8 mouse cellular contexts compared by ENCODE assay signal in the genomic region with DNA sequence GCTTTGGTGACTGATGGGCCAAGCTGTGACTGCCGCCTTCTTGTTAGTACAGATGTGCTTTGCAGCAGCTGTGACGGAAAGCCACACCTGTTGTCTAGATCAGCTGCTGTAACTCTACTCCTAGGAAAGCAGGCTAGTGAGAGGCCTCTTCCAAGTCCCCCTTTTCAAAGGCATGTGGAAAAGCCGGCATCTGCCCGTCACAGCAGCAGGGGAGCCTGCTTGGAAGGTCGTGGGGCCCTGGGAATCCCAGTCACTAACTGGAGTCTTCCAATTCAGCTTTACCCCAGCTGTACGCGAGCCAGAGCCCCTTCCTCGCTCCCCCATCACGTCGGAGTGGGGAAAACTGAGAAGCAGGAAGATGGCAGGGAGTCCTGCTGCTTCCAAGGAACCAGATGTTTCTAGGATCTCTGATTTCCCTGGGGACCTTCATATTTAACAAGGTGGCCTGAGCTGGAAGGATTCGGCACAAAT. TPM values are rescaled to one million over a fixed set of nuclear protein-coding genes. Genes with fewer than 3 reads are reported as not detected.
DNase-seq lines count a peak whose midpoint lies in the region; ATAC-seq and TF ChIP-seq lines count a peak whose summit lies in the region.

No protein-coding gene starts in this region.

- H3K9me3 ChIP-seq in liver, embryonic 11.5 days (ENCODE audit: control insufficient read depth, low read length) = no peaks in the 10 kb centered on the region
- no peaks in the 10 kb centered on the region for H3K9me3 ChIP-seq in liver, postnatal 0 days (ENCODE audit: low read length)
- no peaks in the 10 kb centered on the region for H3K9me3 ChIP-seq in forebrain, embryonic 12.5 days
- H3K9me3 ChIP-seq in limb, embryonic 11.5 days (ENCODE audit: control insufficient read depth, low read length) = no peaks in the 10 kb centered on the region
- H3K9me3 ChIP-seq in stomach, embryonic 16.5 days (replicated peaks; ENCODE audit: control insufficient read depth, low read length) = no peaks in the 10 kb centered on the region

- H3K36me3 ChIP-seq in liver, embryonic 11.5 days (ENCODE audit: control insufficient read depth, insufficient read depth, low read length) = no peaks in the 10 kb centered on the region
- no peaks in the 10 kb centered on the region for H3K36me3 ChIP-seq in liver, postnatal 0 days (replicated peaks; ENCODE audit: insufficient read depth, low read length)
- H3K36me3 ChIP-seq in forebrain, embryonic 12.5 days (replicated peaks) = no peaks in the 10 kb centered on the region
- H3K36me3 ChIP-seq in limb, embryonic 11.5 days (ENCODE audit: control insufficient read depth, insufficient read depth, low read length) = no peaks in the 10 kb centered on the region
- no peaks in the 10 kb centered on the region for H3K36me3 ChIP-seq in stomach, embryonic 16.5 days (ENCODE audit: control insufficient read depth, insufficient read depth, low read length)

- no peak overlapping the region for H3K9ac ChIP-seq in liver, embryonic 11.5 days (ENCODE audit: low read depth, low read length)
- no peak overlapping the region for H3K9ac ChIP-seq in liver, postnatal 0 days (replicated peaks)
- no peak overlapping the region for H3K9ac ChIP-seq in forebrain, embryonic 12.5 days
- H3K9ac ChIP-seq in limb, embryonic 11.5 days (ENCODE audit: low read length) = 0 out of 2 replicates have a peak overlapping the region, but pooled peaks have one; percentile 12
- peak overlapping the region; percentile 39; the same call in 1 of the 2 replicates for H3K9ac ChIP-seq in stomach, embryonic 16.5 days (ENCODE audit: low read length)

- H3K4me2 ChIP-seq in liver, embryonic 11.5 days = peak overlapping the region; percentile 73
- H3K4me2 ChIP-seq in liver, postnatal 0 days (ENCODE audit: low read depth, low read length) = no peak overlapping the region
- peak overlapping the region; percentile 61 for H3K4me2 ChIP-seq in forebrain, embryonic 12.5 days
- H3K4me2 ChIP-seq in limb, embryonic 11.5 days (ENCODE audit: low read depth, severe bottlenecking) = peak overlapping the region; percentile 56
- peak overlapping the region; percentile 65 for H3K4me2 ChIP-seq in stomach, embryonic 16.5 days (ENCODE audit: low read depth, low read length)

- WGBS in liver, embryonic 11.5 days = 39% methylated on average over 11 of the region's 11 CpGs
- WGBS in liver, postnatal 0 days (ENCODE audit: insufficient replicate concordance) = 48% methylated on average over 11 of the region's 11 CpGs
- 7% methylated on average over 11 of the region's 11 CpGs for WGBS in forebrain, embryonic 12.5 days
- 3% methylated on average over 11 of the region's 11 CpGs for WGBS in limb, embryonic 11.5 days
- WGBS in stomach, embryonic 16.5 days = 20% methylated on average over 11 of the region's 11 CpGs

- 0 out of 2 replicates have a peak overlapping the region, but pooled peaks have one; percentile 39 for H3K4me3 ChIP-seq in liver, embryonic 11.5 days (ENCODE audit: low read depth, low read length)
- H3K4me3 ChIP-seq in liver, postnatal 0 days (ENCODE audit: low read depth, low read length) = no peak overlapping the region
- H3K4me3 ChIP-seq in forebrain, embryonic 12.5 days (replicated peaks) = 0 out of 2 replicates have a peak overlapping the region, but pooled peaks have one; percentile 35
- H3K4me3 ChIP-seq in limb, embryonic 11.5 days (ENCODE audit: low read depth, low read length) = 0 out of 2 replicates have a peak overlapping the region, but pooled peaks have one; percentile 23
- no peak overlapping the region; the same call in 1 of the 2 replicates for H3K4me3 ChIP-seq in stomach, embryonic 16.5 days (replicated peaks; ENCODE audit: low read length)

- TF ChIP-seq EP300 in liver, postnatal 0 days (IDR thresholded peaks at IDR 0.05; ENCODE audit: low read depth) = no peak

- H3K27me3 ChIP-seq in liver, embryonic 11.5 days (replicated peaks; ENCODE audit: control insufficient read depth, insufficient read depth, low read length) = peaks cover 6% of the 10 kb centered on the region; the same call in 1 of the 2 replicates
- H3K27me3 ChIP-seq in liver, postnatal 0 days (ENCODE audit: insufficient read depth, low read length) = 0 out of 2 replicates have a peak, but pooled peaks cover 2% of the 10 kb centered on the region
- peaks cover 33% of the 10 kb centered on the region; the same call in 1 of the 2 replicates for H3K27me3 ChIP-seq in forebrain, embryonic 12.5 days
- no peaks in the 10 kb centered on the region for H3K27me3 ChIP-seq in limb, embryonic 11.5 days (ENCODE audit: control insufficient read depth, insufficient read depth, low read length)
- no peaks in the 10 kb centered on the region for H3K27me3 ChIP-seq in stomach, embryonic 16.5 days (ENCODE audit: control insufficient read depth, insufficient read depth, low read length)

- no peak for TF ChIP-seq CTCF in liver, postnatal 0 days (IDR thresholded peaks at IDR 0.05; ENCODE audit: low read depth)

- peaks cover 23% of the 10 kb centered on the region for H3K4me1 ChIP-seq in liver, embryonic 11.5 days (replicated peaks; ENCODE audit: control insufficient read depth, insufficient read depth, low read length)
- peaks cover 8% of the 10 kb centered on the region; the same call in 1 of the 2 replicates for H3K4me1 ChIP-seq in liver, postnatal 0 days (ENCODE audit: insufficient read depth)
- H3K4me1 ChIP-seq in forebrain, embryonic 12.5 days = peaks cover 17% of the 10 kb centered on the region
- H3K4me1 ChIP-seq in limb, embryonic 11.5 days (ENCODE audit: control insufficient read depth, insufficient read depth, low read length) = peaks cover 19% of the 10 kb centered on the region
- peaks cover 12% of the 10 kb centered on the region for H3K4me1 ChIP-seq in stomach, embryonic 16.5 days (ENCODE audit: control insufficient read depth, insufficient read depth, low read length)

- ATAC-seq in liver, embryonic 11.5 days (replicated peaks; ENCODE audit: low FRiP score) = no peak
- no peak for ATAC-seq in liver, postnatal 0 days
- ATAC-seq in forebrain, embryonic 12.5 days (ENCODE audit: low FRiP score) = no peak
- ATAC-seq in limb, embryonic 11.5 days (ENCODE audit: insufficient number of reproducible peaks, low FRiP score, low TSS enrichment, low read depth) = peak; percentile 61; the same call in 1 of the 2 replicates
- ATAC-seq in stomach, embryonic 16.5 days (ENCODE audit: insufficient read depth, low FRiP score) = no peak
- no peak for ATAC-seq in frontal cortex, adult (ENCODE audit: low TSS enrichment)

- no peak for DNase-seq in liver, embryonic 11.5 days (ENCODE audit: low spot score)
- DNase-seq in liver, postnatal 0 days = no peak
- DNase-seq in limb, embryonic 11.5 days (ENCODE audit: low spot score) = peak; percentile 74
- no peak for DNase-seq in right cerebral cortex, adult 2 months (ENCODE audit: low spot score in 2 of 2)
- no peak for DNase-seq in adrenal gland, postnatal 10 days

- no peak overlapping the region for H3K27ac ChIP-seq in liver, embryonic 11.5 days (ENCODE audit: low read depth, low read length)
- H3K27ac ChIP-seq in liver, postnatal 0 days (ENCODE audit: low read depth) = no peak overlapping the region
- H3K27ac ChIP-seq in forebrain, embryonic 12.5 days = 0 out of 2 replicates have a peak overlapping the region, but pooled peaks have one; percentile 2
- no peak overlapping the region; the same call in 1 of the 2 replicates for H3K27ac ChIP-seq in limb, embryonic 11.5 days (replicated peaks; ENCODE audit: low read depth, low read length)
- H3K27ac ChIP-seq in stomach, embryonic 16.5 days (ENCODE audit: low read length) = peak overlapping the region; percentile 14; the same call in 1 of the 2 replicates

RNA-seq across cellular contexts. Expression of gene Csrp1, which starts 21.4 kb away (rescaled TPM):
- polyA plus RNA-seq in liver, embryonic 11.5 days (2014; fragmentation: Nextera tagmentation; extraction: Ambion mirVana) = 65.6 and 71.8 TPM in 2 replicates
- 23.5 and 25.9 TPM in 2 replicates for polyA plus RNA-seq in liver, postnatal 0 days (2015; fragmentation: Nextera tagmentation; extraction: Ambion mirVana)
- polyA plus RNA-seq in forebrain, embryonic 12.5 days (2016; fragmentation: Nextera tagmentation; extraction: Ambion mirVana) = 31.6 and 33.9 TPM in 2 replicates
- polyA plus RNA-seq in limb, embryonic 11.5 days (2014; fragmentation: Nextera tagmentation; extraction: Ambion mirVana) = 50.5 and 51.2 TPM in 2 replicates
- polyA plus RNA-seq in stomach, embryonic 16.5 days (2015; fragmentation: Nextera tagmentation; extraction: Ambion mirVana) = 229 and 245 TPM in 2 replicates
- total RNA-seq in adrenal gland, postnatal 10 days (2021) = 10 to 100 TPM; 94.9 to 97.9 TPM

Comparison
In these comparisons a context has a peak if more than half of its experiments do, and no peak if none do; other contexts are left out.
1. H3K4me3 ChIP-seq: peak in liver, embryonic 11.5 days (single experiment), forebrain, embryonic 12.5 days (single experiment) and limb, embryonic 11.5 days (single experiment); none in liver, postnatal 0 days (single experiment) and stomach, embryonic 16.5 days (single experiment).
2. H3K27ac ChIP-seq: peak in forebrain, embryonic 12.5 days (single experiment) and stomach, embryonic 16.5 days (single experiment); none in liver, embryonic 11.5 days (single experiment), liver, postnatal 0 days (single experiment) and limb, embryonic 11.5 days (single experiment).
3. H3K9ac ChIP-seq: peak in limb, embryonic 11.5 days (single experiment) and stomach, embryonic 16.5 days (single experiment); none in liver, embryonic 11.5 days (single experiment), liver, postnatal 0 days (single experiment) and forebrain, embryonic 12.5 days (single experiment).